Mouse (Mus musculus) liver, embryonic 12.5 days (tissue): ENCODE measurements around the gene Tbx6. TPM values are rescaled to one million over a fixed set of nuclear protein-coding genes. Genes with fewer than 3 reads are reported as not detected.
"Not testable (repeated sequence)": the region's sequence is repeated elsewhere in the genome, so short reads cannot be mapped to it uniquely, and the experiment has no call there.

ENCODE experiments used
- ATAC-seq: fragments of 200-750 bp; cut with Nextera tagmentation; 2 replicates; pipeline ENCODE4 v1.8.0; 2017; ENCODE audit warnings: moderate number of reproducible peaks, mild to moderate bottlenecking, moderate library complexity
- H3K27ac ChIP-seq: fragments of 300-500 bp; sonication (generic); 2 replicates; pipeline ENCODE4 v1.5.1; 2016; ENCODE audit warnings: mild to moderate bottlenecking
- H3K27me3 ChIP-seq: fragments of 300-500 bp; sonication (generic); replicated peaks from 2 replicates; pipeline ENCODE4 v1.6.1; 2016; ENCODE audit warnings: mild to moderate bottlenecking, moderate library complexity
- H3K36me3 ChIP-seq: fragments of 300-500 bp; sonication (generic); 2 replicates; pipeline ENCODE4 v1.6.1; 2016; ENCODE audit warnings: mild to moderate bottlenecking, moderate library complexity
- H3K4me1 ChIP-seq: fragments of 300-500 bp; sonication (generic); 2 replicates; pipeline ENCODE4 v1.6.1; 2016
- H3K4me2 ChIP-seq: fragments of 300-500 bp; sonication (generic); 2 replicates; pipeline ENCODE4 v1.6.1; 2016; ENCODE audit warnings: mild to moderate bottlenecking, moderate library complexity
- H3K4me3 ChIP-seq: fragments of 300-500 bp; sonication (generic); 2 replicates; pipeline ENCODE4 v1.5.1; 2016; ENCODE audit warnings: mild to moderate bottlenecking, moderate library complexity
- H3K9ac ChIP-seq: fragments of 300-500 bp; sonication (generic); 2 replicates; pipeline ENCODE4 v1.6.1; 2016; ENCODE audit warnings: mild to moderate bottlenecking, moderate library complexity
- H3K9me3 ChIP-seq: fragments of 300-500 bp; sonication (generic); replicated peaks from 2 replicates; pipeline ENCODE4 v1.6.1; 2016; ENCODE audit warnings: mild to moderate bottlenecking, moderate library complexity
- WGBS: fragments of 180-500 bp; shearing (Covaris S2); methylation state at CpG from one replicate; pipeline ENCODE4 v1.1.7; 2016; ENCODE audit not compliant: insufficient replicate concordance; 5-methylcytosine and 5-hydroxymethylcytosine counted together
- polyA plus RNA-seq: library from polyadenylated mRNA; unstranded; fragments of >200 nt; fragmentation: Nextera tagmentation; extraction: Ambion mirVana; gene quantifications from 2 replicates; pipeline ENCODE4 v1.2.1, GENCODE M21; 2016

Gene Tbx6
- polyA plus RNA-seq, 1 experiment from 2014 or later, result 0.33 TPM

DNA sequence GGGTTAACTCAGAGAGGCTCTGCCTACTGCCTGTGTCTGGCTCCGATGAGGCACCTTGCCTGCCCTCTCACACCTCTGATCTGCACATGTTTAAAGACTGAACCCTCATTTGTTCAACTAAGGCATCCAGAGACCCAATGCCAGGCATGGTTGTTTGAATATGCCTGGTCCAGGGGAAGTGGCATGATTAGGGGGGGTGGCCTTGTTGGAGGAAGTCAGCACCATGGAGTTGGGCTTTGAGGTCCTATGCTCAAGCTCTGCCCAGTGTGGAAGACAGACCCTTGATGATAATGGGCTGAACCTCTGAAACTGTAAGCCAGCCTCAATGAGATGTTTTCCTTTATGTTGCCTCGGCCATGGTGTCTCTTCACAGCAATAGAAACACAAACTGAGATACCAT is 7.9 kb upstream of the Tbx6 start:
- Histone ChIP-seq H3K4me1 (peaks cover 48% of the 10 kb centered on the region), H3K9ac (no peak overlapping the region), H3K36me3 (peaks cover 35% of the 10 kb centered on the region), H3K4me2 (no peak overlapping the region), H3K4me3 (no peak overlapping the region), H3K27me3 (no peaks in the 10 kb centered on the region), H3K9me3 (no peaks in the 10 kb centered on the region), H3K27ac (no peak overlapping the region)
- ATAC-seq, result no peak
- WGBS, result 71% methylated on average over 2 of the region's 2 CpGs

DNA sequence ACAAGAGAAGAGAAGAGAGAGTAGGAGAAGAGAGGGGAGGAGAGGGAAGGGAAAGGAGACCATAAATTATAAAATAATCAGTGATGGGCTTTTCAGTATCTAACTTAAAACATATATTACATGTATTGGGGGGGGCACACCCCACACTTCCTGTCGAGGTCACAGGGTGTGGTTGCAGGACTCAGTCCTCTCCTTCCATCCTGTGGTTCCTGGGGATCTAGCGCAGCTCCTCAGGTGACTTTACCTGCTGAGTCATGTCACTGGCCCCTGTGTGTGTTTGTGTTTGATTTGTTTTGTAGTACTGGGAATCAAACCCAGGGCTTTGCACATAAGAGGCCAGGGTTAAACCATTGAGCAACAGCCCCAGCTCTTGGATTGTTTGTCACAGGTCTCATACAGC is 6.8 kb upstream of the Tbx6 start:
- Histone ChIP-seq H3K9me3 (no peaks in the 10 kb centered on the region), H3K4me2 (no peak overlapping the region), H3K4me3 (no peak overlapping the region), H3K4me1 (peaks cover 58% of the 10 kb centered on the region), H3K36me3 (peaks cover 38% of the 10 kb centered on the region), H3K9ac (no peak overlapping the region), H3K27ac (no peak overlapping the region), H3K27me3 (no peaks in the 10 kb centered on the region)
- no peak for ATAC-seq
- 45% methylated on average over 2 of the region's 2 CpGs for WGBS

DNA sequence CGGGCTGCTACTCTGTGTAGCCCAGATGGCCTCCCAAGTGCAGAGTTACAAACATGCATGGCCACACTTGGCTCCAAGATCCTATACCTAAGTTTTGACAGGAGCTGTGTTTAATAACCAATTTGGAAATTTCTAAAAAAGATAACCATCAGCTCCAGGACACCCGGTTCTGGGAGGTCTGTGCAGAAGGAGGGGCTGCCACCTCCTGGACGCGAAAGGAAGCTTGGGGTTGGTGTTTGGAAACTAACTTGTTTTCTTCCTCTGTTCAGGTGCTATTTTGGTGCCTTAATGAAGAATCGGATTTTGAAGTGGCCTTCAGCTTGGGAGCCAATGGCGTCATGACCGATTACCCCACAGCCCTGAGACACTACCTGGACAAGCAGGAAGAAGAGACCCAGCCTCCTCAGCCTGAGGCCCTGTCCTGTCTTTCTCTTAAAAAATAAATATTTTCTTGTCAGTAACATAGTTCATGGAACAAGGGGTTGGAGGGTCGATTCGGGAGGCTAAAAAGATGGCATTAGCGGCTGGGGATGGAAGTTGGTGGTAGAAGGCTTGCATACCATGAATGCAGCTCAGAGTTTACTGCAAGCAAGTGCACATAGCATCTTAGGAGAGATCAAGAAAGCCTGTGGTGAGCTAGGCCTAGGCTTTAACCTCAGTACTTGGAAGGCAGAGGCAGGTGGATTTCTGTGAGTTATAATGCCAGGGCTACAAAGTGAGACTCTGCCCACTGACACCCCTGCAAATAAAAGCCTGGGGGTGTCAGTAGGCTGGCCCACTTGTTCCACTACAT is 5.9 kb upstream of the Tbx6 start:
- Histone ChIP-seq H3K27me3 (no peaks in the 10 kb centered on the region), H3K4me2 (peak overlapping the region; percentile 92; the same call in 1 of the 2 replicates), H3K9ac (peak overlapping the region; percentile 33), H3K4me1 (peaks cover 68% of the 10 kb centered on the region), H3K27ac (peak overlapping the region; percentile 91; the same call in 1 of the 2 replicates), H3K4me3 (no peak overlapping the region), H3K9me3 (no peaks in the 10 kb centered on the region), H3K36me3 (peaks cover 29% of the 10 kb centered on the region)
- ATAC-seq, result no peak
- 79% methylated on average over 10 of the region's 10 CpGs for WGBS

DNA sequence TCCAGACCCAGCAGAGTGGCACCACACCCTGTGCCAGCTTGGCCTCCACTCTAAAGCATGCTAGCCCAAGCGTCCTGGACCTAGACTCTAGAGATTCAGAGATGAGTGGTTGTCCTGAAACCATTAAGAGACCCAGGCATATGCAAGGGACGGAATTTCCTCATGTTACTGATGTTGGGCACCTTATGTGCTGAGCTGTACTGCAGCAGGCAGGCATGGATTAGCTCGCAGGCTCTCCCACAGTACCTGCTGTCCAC is 5.4 kb upstream of the Tbx6 start:
- Histone ChIP-seq H3K4me3 (no peak overlapping the region; the same call in 1 of the 2 replicates), H3K27me3 (no peaks in the 10 kb centered on the region), H3K36me3 (peaks cover 29% of the 10 kb centered on the region), H3K9ac (peak overlapping the region; percentile 33), H3K9me3 (no peaks in the 10 kb centered on the region), H3K4me1 (peaks cover 69% of the 10 kb centered on the region), H3K27ac (peak overlapping the region; percentile 91), H3K4me2 (peak overlapping the region; percentile 92)
- no peak for ATAC-seq
- WGBS, result 67% methylated on average over 3 of the region's 3 CpGs

DNA sequence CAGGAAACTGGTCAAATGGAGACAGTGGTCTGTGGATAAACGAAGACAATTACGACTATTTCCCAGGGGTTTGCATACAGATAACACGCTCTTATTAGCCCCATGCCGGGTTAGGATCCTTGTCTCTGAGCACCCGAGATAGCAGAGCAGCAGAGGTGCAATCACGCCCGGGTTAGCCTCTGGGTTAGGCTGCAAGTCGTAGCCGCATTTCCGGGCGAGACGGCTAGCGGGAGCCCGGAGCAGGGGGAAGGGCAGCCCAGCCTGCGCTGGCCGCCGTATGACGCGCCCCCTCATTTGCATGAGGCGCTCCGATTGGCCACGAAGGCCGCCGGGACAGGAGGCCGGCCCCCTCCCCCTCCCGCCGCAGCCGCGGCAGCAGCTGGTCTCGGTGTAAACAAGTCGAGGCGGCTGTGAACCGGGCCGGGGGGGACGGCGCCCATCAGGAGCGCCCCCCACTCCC is 4.7 kb upstream of the Tbx6 start, which contains the start of gene Ypel3:
Ypel3 (plus strand) TSS at position 358 of the 460 bp plus-strand sequence.
- H3K9me3 ChIP-seq, result no peaks in the 10 kb centered on the region
- H3K27me3 ChIP-seq, result no peaks in the 10 kb centered on the region
- WGBS, result 0% methylated on average over 37 of the region's 37 CpGs
- H3K4me2 ChIP-seq, result peak within 1 kb of the TSS; percentile 92
- peak within 1 kb of the TSS; percentile 76 for H3K4me3 ChIP-seq
- H3K36me3 ChIP-seq, result peaks cover 26% of the 10 kb centered on the region
- H3K4me1 ChIP-seq, result peaks cover 75% of the 10 kb centered on the region
- peak within 1 kb of the TSS; percentile 98 for H3K9ac ChIP-seq
- peak; percentile 91 for ATAC-seq
- peak within 1 kb of the TSS; percentile 91 for H3K27ac ChIP-seq

DNA sequence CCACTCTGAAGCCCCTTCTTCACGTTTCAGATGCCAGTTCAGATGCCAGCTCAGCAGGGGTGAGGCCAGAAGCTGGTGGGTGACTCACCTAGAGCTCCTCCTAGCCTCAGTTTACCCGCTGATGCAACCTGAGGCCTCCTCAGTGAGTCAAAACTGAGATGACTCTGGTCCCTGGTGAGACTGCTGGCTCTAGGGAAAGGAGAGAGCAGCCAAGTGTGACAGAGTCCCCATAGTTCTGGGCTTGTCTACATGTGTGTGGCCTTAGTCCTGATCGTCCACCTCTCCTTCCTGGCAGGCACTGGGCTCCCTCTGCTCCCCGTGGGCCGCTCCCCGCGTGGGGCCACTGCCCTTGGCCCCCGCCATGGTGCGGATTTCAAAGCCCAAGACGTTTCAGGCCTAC is 3.8 kb upstream of the Tbx6 start:
- 55% methylated on average over 10 of the region's 10 CpGs for WGBS
- Histone ChIP-seq H3K4me2 (peak overlapping the region; percentile 92), H3K27me3 (no peaks in the 10 kb centered on the region), H3K4me1 (peaks cover 83% of the 10 kb centered on the region), H3K27ac (peak overlapping the region; percentile 91), H3K4me3 (peak overlapping the region; percentile 76), H3K9ac (peak overlapping the region; percentile 98), H3K36me3 (peaks cover 27% of the 10 kb centered on the region), H3K9me3 (no peaks in the 10 kb centered on the region)
- no peak for ATAC-seq

DNA sequence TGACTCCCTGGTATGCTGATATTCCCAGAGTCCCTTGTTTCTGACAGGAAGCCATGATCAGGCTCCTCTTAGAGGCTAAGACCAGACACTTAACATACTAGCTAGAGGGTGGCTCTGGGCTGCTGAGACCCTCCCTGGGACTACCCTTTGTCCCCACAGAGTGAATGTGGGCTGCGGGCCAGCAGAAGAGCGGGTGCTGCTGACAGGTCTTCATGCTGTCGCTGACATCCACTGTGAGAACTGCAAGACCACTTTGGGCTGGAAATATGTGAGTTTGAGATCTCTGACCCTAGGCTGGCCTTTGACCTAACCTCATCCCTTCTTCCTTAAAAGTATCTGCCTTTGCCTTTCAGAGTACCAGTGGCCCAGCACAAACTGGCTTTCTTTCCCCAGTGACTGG is 3.1 kb upstream of the Tbx6 start:
- peaks cover 31% of the 10 kb centered on the region for H3K36me3 ChIP-seq
- no peak for ATAC-seq
- peaks cover 87% of the 10 kb centered on the region for H3K4me1 ChIP-seq
- H3K4me2 ChIP-seq, result peak overlapping the region; percentile 92
- H3K9me3 ChIP-seq, result no peaks in the 10 kb centered on the region
- no peaks in the 10 kb centered on the region for H3K27me3 ChIP-seq
- H3K4me3 ChIP-seq, result peak overlapping the region; percentile 76
- WGBS, result 92% methylated on average over 3 of the region's 3 CpGs
- H3K27ac ChIP-seq, result peak overlapping the region; percentile 91
- peak overlapping the region; percentile 98 for H3K9ac ChIP-seq

DNA sequence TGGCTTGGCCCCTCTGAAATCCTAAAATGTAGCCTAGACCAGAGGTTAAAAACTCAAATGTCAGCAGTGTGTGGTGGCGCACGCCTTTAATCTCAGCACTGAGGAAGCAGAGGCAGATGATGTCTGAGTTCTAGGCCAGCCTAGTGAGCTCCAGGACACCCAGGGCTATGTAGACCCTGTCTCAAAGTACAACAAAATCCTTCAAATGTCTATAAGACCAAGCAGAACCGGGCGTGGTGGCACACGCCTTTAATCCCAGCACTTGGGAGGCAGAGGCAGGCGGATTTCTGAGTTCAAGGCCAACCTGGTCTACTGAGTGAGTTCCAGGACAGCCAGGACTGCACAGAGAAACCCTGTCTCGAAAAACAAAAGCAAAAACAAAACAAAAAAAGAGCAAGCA is 2.2 kb upstream of the Tbx6 start:
- H3K9ac ChIP-seq, H3K4me2 ChIP-seq, H3K9me3 ChIP-seq, H3K4me3 ChIP-seq, ATAC-seq, H3K27me3 ChIP-seq: not testable (repeated sequence)
- 75% methylated on average over 7 of the region's 7 CpGs for WGBS
- Histone ChIP-seq H3K36me3 (peaks cover 34% of the 10 kb centered on the region), H3K4me1 (peaks cover 82% of the 10 kb centered on the region), H3K27ac (peak overlapping the region; percentile 71; the same call in 1 of the 2 replicates)

DNA sequence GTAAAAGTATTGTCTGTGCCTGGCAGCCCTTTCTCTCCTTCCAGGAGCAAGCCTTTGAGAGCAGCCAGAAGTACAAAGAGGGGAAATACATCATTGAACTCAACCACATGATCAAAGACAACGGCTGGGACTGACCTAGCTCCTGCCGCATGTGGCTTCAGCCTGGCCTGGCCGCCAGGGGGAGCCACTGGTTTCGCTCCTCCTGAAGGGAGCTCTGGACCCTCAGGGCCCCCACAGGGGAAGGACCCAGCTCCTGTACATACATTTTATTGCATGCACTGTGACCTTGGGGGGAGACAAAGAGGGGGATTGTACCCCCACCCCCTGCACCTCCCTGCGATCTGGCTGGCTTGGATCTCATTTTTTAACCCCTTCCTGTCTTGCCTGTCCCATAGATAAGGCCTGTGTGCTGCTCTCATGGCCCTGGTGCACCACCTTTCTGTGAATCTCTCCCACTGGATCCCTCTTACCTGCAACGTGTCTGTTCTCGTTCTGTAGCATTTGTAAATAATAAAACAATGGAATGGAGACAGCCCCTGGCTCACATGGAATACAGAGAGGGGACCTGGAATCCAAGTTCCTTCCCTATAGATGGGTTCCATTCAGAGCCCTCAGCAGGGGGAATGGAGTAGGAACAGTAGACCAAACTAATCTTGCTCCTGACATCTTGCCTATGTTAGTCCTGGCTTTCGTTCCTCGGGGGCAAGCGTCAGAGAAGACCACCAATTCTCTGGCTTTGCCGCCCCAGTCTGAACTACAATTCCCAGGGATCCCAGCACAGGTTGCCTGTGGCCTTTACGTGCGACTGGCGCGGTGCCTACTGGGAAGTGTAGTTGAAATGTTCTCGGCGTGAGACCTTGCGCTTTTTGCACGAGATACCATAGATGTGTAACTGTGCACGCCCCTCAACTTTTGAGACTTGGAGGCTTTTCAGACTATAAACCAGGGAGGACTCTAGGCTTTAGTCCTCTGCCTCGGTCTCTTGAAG is 1.0 kb upstream of the Tbx6 start:
- Histone ChIP-seq H3K27ac (peak overlapping the region; percentile 71), H3K4me1 (peaks cover 72% of the 10 kb centered on the region), H3K9me3 (no peaks in the 10 kb centered on the region), H3K9ac (peak overlapping the region; percentile 69), H3K36me3 (peaks cover 46% of the 10 kb centered on the region), H3K4me3 (peak overlapping the region; percentile 56), H3K27me3 (no peaks in the 10 kb centered on the region), H3K4me2 (peak overlapping the region; percentile 92)
- 1% methylated on average over 21 of the region's 21 CpGs for WGBS
- ATAC-seq, result peak; percentile 57

DNA sequence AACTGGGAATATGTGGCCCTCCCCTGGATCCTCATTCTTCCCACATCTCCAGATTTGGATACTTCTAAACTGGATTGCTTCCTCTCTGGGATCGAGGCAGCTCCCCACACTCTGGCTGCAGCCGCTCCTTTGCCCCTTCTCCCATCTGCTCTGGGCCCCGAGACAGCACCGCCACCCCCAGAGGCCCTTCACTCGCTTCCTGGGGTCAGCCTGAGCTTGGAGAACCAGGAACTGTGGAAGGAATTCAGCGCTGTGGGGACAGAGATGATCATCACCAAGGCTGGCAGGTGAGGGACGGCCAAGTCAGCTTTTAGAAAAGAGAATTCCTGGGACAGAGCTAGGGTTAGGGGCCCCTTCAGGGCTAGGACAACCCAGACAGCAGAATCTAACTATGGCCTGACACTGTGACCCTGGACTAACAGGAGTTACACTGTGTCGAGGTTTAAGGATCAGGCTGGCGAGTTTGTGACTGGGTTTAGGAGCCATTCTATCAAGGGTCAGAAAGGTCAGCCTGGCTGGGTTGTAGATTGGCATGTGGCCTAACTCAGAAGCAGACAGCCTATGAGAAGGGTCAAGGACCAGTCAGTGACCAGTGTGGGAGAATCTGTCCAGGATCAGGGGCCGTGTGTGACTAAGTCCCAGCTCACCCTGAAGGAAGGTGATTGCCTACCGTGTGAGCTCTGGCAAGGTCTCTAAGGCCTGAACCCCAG is 533 bp downstream of the Tbx6 start:
- Histone ChIP-seq H3K4me3 (no peak overlapping the region), H3K4me1 (peaks cover 58% of the 10 kb centered on the region)

DNA sequence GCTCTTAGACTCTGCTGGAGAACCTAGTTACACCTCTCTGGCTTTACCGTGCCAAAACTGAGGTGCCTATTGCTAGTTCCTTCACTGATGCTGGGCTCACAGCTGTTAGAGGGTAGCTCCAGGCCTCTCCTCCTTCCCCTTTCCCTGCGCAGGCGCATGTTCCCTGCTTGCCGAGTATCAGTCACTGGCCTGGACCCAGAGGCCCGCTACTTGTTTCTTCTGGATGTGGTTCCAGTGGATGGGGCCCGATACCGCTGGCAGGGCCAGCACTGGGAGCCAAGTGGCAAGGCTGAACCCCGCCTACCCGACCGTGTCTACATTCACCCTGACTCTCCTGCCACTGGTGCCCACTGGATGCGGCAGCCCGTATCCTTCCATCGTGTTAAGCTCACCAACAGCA is 1.4 kb downstream of the Tbx6 start:
- H3K27me3 ChIP-seq, result no peaks in the 10 kb centered on the region
- no peak overlapping the region for H3K4me3 ChIP-seq
- H3K4me2 ChIP-seq, result no peak overlapping the region
- 0 out of 2 replicates have a peak overlapping the region, but pooled peaks have one; percentile 18 for H3K9ac ChIP-seq
- H3K4me1 ChIP-seq, result peaks cover 50% of the 10 kb centered on the region
- H3K36me3 ChIP-seq, result peaks cover 69% of the 10 kb centered on the region
- no peak for ATAC-seq
- H3K27ac ChIP-seq, result peak overlapping the region; percentile 64; the same call in 1 of the 2 replicates
- H3K9me3 ChIP-seq, result no peaks in the 10 kb centered on the region
- WGBS, result 73% methylated on average over 13 of the region's 13 CpGs

More for the DNA sequence above, 533 bp downstream of the Tbx6 start:
- peak overlapping the region; percentile 92; the same call in 1 of the 2 replicates for H3K4me2 ChIP-seq
- no peaks in the 10 kb centered on the region for H3K9me3 ChIP-seq
- WGBS, result 54% methylated on average over 11 of the region's 11 CpGs
- H3K9ac ChIP-seq, result peak overlapping the region; percentile 69
- H3K36me3 ChIP-seq, result peaks cover 61% of the 10 kb centered on the region
- peak overlapping the region; percentile 64 for H3K27ac ChIP-seq
- H3K27me3 ChIP-seq, result no peaks in the 10 kb centered on the region
- ATAC-seq, result no peak
